Mouse (Mus musculus) liver, postnatal 0 days (tissue): ENCODE data around the gene Fabp1.

ENCODE experiments used
- CTCF ChIP-seq: sonication (generic); IDR thresholded peaks from 2 replicates; pipeline ENCODE4 v1.5.1; 2016; ENCODE audit warnings: antibody characterized with exemption, low read depth
- EP300 ChIP-seq: IDR thresholded peaks from 2 replicates; pipeline ENCODE4 v1.6.1; 2016; ENCODE audit warnings: antibody characterized with exemption, low read depth, mild to moderate bottlenecking

- TF ChIP-seq CTCF (0 out of 2 replicates have a peak, but pooled peaks have one; percentile 23), EP300 (no peak)
Measured at GRCm38 (mm10) chr6:71164394-71164793, 35.2 kb upstream of the Fabp1 start.
